Mouse (Mus musculus) midbrain, embryonic 11.5 days (tissue): ENCODE measurements around the gene Gm3415. TPM values are rescaled to one million over a fixed set of nuclear protein-coding genes. Genes with fewer than 3 reads are reported as not detected.

Source experiments
- ATAC-seq: fragments of 200-750 bp; cut with Nextera tagmentation; 2 replicates; pipeline ENCODE4 v1.8.0; 2017; ENCODE audit warnings: moderate TSS enrichment, moderate library complexity; ENCODE audit not compliant: low FRiP score
- DNase-seq: peaks from one replicate; pipeline ENCODE4 v3.0.0; 2015; ENCODE audit warnings: low spot score; ENCODE audit errors: missing footprints
- H3K27ac ChIP-seq: fragments of 300-500 bp; sonication (generic); 2 replicates; pipeline ENCODE4 v1.5.1; 2014; ENCODE audit warnings: low read depth, low read length
- H3K27me3 ChIP-seq: fragments of 300-500 bp; sonication (generic); 2 replicates; pipeline ENCODE4 v1.6.1; 2014; ENCODE audit warnings: mild to moderate bottlenecking, low read length, moderate library complexity, mixed read lengths; ENCODE audit not compliant: control insufficient read depth, insufficient read depth
- H3K36me3 ChIP-seq: fragments of 300-500 bp; sonication (generic); 2 replicates; pipeline ENCODE4 v1.6.1; 2014; ENCODE audit warnings: mild to moderate bottlenecking, low read length, moderate library complexity, mixed read lengths; ENCODE audit not compliant: control insufficient read depth, insufficient read depth
- H3K4me1 ChIP-seq: fragments of 300-500 bp; sonication (generic); 2 replicates; pipeline ENCODE4 v1.6.1; 2014; ENCODE audit warnings: low read length; ENCODE audit not compliant: control insufficient read depth, insufficient read depth
- H3K4me2 ChIP-seq: fragments of 300-500 bp; sonication (generic); 2 replicates; pipeline ENCODE4 v1.6.1; 2014; ENCODE audit warnings: mild to moderate bottlenecking, moderate library complexity
- H3K4me3 ChIP-seq: fragments of 300-500 bp; sonication (generic); 2 replicates; pipeline ENCODE4 v1.5.1; 2014; ENCODE audit warnings: low read depth, low read length
- H3K9ac ChIP-seq: fragments of 300-500 bp; sonication (generic); 2 replicates; pipeline ENCODE4 v1.6.1; 2014; ENCODE audit warnings: low read length
- H3K9me3 ChIP-seq: fragments of 300-500 bp; sonication (generic); 2 replicates; pipeline ENCODE4 v1.6.1; 2016; ENCODE audit warnings: low read length; ENCODE audit not compliant: control insufficient read depth
- WGBS: fragments of 180-500 bp; shearing (Covaris S2); extraction: QIAGEN DNeasy Blood & Tissue Kit; methylation state at CpG from one replicate; pipeline ENCODE4 v1.1.7; 2014; 5-methylcytosine and 5-hydroxymethylcytosine counted together
- polyA plus RNA-seq: library from polyadenylated mRNA; unstranded; fragments of >200 nt; fragmentation: Nextera tagmentation; extraction: Ambion mirVana; gene quantifications from 2 replicates; pipeline ENCODE4 v1.2.1, GENCODE M21; 2014

Gm3415 gene
- polyA plus RNA-seq, 1 experiment from 2014 or later: not detected

DNA sequence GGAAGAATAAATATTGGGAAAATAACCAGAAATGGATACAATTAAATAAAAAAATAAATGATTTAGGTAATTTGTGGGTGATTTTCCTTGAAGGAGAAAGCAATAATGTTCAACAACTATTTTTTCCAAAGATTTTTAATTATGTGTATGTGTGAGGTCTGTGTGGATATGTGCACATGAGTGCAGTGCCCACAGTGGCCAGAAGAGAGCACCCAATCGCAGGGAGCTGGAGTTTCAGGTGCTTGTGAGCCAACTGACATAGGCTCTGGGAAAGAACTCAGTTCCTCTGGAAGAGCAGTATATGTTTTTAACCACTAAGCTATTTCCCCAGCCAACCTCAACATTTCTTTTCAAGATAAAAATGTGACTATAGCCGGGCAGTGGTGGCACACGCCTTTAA is 20.7 kb downstream of the Gm3415 start:
- H3K36me3 ChIP-seq: no peaks in the 10 kb centered on the region
- DNase-seq: no peak
- no peaks in the 10 kb centered on the region for H3K4me1 ChIP-seq
- H3K9ac ChIP-seq: no peak overlapping the region
- no peak overlapping the region for H3K4me3 ChIP-seq
- H3K9me3 ChIP-seq: no peaks in the 10 kb centered on the region
- H3K27me3 ChIP-seq: no peaks in the 10 kb centered on the region
- H3K4me2 ChIP-seq: no peak overlapping the region
- ATAC-seq: no peak
- WGBS: 88% methylated on average over 3 of the region's 3 CpGs
- H3K27ac ChIP-seq: no peak overlapping the region

DNA sequence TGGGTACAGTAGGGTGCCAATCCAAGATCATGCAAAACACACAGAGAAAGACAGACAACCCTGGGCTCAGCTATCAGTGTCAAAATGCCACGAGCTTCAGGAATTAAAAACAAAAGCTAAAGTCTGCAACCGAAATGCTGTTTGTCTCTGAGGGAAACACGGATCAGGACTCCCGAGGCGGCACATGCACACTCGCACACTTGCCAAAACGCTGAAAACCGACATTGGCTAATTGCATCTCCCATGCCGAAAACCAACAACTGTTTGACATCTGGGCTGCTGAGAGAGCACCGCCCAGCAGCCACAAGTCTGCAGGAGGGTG is 28.2 kb downstream of the Gm3415 start:
- H3K27me3 ChIP-seq: peaks cover 36% of the 10 kb centered on the region
- DNase-seq: peak; percentile 89
- H3K27ac ChIP-seq: no peak overlapping the region
- no peak for ATAC-seq
- H3K4me1 ChIP-seq: peaks cover 6% of the 10 kb centered on the region; the same call in 1 of the 2 replicates
- H3K4me3 ChIP-seq: peak overlapping the region; percentile 53
- 14% methylated on average over 10 of the region's 10 CpGs for WGBS
- no peaks in the 10 kb centered on the region for H3K9me3 ChIP-seq
- no peak overlapping the region; the same call in 1 of the 2 replicates for H3K9ac ChIP-seq
- peak overlapping the region; percentile 96 for H3K4me2 ChIP-seq
- H3K36me3 ChIP-seq: no peaks in the 10 kb centered on the region

GRCm38 (mm10) chr5:146584478-146585306 is 28.8 kb downstream of the Gm3415 start, which contains the start of gene Gpr12:
TSS of gene Gpr12 (minus strand) at chr5:146585239.
- ATAC-seq: peak; percentile 72
- WGBS: under 1% methylated on average over 58 of the region's 64 CpGs
- Histone ChIP-seq H3K9ac (peak within 1 kb of the TSS; percentile 54), H3K27ac (no peak within 1 kb of the TSS), H3K27me3 (peaks cover 36% of the 10 kb centered on the region), H3K36me3 (no peaks in the 10 kb centered on the region), H3K4me2 (peak within 1 kb of the TSS; percentile 96), H3K9me3 (no peaks in the 10 kb centered on the region), H3K4me3 (peak within 1 kb of the TSS; percentile 53), H3K4me1 (peaks cover 6% of the 10 kb centered on the region; the same call in 1 of the 2 replicates)
- peak; percentile 91 for DNase-seq

- WGBS: 20% methylated on average over 10 of the region's 10 CpGs
- no peak for ATAC-seq
- Histone ChIP-seq H3K9me3 (no peaks in the 10 kb centered on the region), H3K27me3 (peaks cover 36% of the 10 kb centered on the region), H3K27ac (no peak overlapping the region), H3K9ac (no peak overlapping the region; the same call in 1 of the 2 replicates), H3K4me1 (peaks cover 6% of the 10 kb centered on the region; the same call in 1 of the 2 replicates), H3K4me3 (peak overlapping the region; percentile 53), H3K4me2 (peak overlapping the region; percentile 96), H3K36me3 (no peaks in the 10 kb centered on the region)
- peak; percentile 88 for DNase-seq
Observed at GRCm38 (mm10) chr5:146585307-146585651, 29.3 kb downstream of the Gm3415 start.

DNA sequence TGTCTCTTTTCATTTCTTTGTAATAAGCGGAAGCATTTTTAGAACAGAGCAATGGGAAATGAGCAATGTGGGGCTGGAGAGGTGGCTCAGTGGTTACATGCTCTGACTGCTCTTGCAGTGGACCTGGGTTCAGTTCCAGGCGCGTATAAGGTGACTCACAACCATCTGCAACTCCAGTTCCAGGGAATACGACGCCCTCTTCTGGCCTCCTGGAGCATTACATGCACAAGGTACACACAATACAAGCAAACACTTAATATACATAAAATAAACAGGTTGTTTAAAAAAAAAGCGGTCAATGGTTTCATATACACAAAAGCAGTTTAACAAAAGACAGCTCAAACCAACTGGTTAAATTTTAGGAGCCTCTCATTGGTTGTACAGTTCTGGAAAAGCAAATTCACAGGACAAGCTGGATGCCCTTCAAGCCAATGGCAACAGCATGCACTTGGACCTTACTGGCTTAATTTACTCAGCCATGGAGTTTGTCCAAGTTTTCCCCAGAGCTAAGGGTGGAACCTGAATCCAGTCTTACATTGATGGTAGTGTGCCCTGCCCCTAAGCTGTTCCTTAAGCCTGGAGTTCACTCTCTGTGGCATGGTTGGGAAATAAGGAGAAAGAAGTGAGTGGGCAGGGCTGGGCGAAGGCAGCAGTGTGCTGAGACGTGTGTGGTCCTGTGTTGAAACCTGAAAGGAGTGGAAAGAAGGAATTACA is 30.6 kb downstream of the Gm3415 start:
- DNase-seq: no peak
- Histone ChIP-seq H3K27ac (no peak overlapping the region), H3K4me2 (no peak overlapping the region), H3K27me3 (peaks cover 39% of the 10 kb centered on the region), H3K36me3 (no peaks in the 10 kb centered on the region), H3K9ac (no peak overlapping the region), H3K4me3 (no peak overlapping the region), H3K4me1 (peaks cover 6% of the 10 kb centered on the region; the same call in 1 of the 2 replicates), H3K9me3 (no peaks in the 10 kb centered on the region)
- 70% methylated on average over 8 of the region's 8 CpGs for WGBS
- no peak for ATAC-seq

DNA sequence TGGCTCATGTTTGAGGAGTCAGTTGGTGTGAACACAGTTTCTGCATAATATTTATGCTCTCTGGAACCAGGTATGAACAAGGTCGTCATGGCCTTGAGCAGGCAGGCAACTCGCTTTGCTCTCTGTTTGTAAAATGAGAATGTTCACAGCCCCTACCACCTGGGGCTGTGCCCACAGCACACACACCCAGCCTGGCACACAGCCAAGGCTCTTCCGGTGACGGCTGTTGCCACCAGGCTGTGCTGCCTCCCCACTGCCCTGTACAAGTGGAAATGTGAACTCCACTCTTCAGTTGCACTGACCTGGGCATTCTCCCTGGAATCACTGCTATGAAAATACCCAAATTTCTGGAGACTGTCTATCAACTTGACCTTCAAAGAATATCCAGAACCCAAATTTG is 35.1 kb downstream of the Gm3415 start:
- ATAC-seq: no peak
- Histone ChIP-seq H3K4me1 (no peaks in the 10 kb centered on the region), H3K27me3 (peaks cover 12% of the 10 kb centered on the region), H3K27ac (no peak overlapping the region), H3K9me3 (no peaks in the 10 kb centered on the region), H3K9ac (no peak overlapping the region), H3K36me3 (no peaks in the 10 kb centered on the region), H3K4me2 (no peak overlapping the region), H3K4me3 (no peak overlapping the region)
- DNase-seq: no peak
- 89% methylated on average over 4 of the region's 4 CpGs for WGBS

DNA sequence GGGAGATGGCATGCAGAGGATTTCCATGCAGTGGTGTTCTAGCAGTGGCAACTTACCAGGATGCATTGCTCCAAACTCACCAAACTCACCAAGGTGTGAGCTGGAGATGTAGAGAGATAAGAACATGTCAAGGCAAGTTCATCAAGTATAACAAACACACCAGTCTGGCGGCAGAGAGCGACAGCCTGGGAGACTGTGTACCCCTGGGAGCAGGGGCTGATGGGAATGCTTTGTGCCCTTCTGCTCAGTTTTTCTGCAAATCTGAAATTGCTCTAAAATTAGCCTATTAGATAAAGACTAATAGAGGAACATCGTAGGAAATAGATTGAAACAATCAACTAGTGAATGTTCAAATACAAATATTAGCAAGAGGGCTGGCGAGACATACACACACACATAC is 35.7 kb downstream of the Gm3415 start:
- Histone ChIP-seq H3K27ac (no peak overlapping the region), H3K9me3 (no peaks in the 10 kb centered on the region), H3K4me2 (no peak overlapping the region), H3K9ac (no peak overlapping the region), H3K4me3 (no peak overlapping the region), H3K4me1 (no peaks in the 10 kb centered on the region), H3K36me3 (no peaks in the 10 kb centered on the region), H3K27me3 (peaks cover 6% of the 10 kb centered on the region)
- ATAC-seq: no peak
- 81% methylated on average over 4 of the region's 4 CpGs for WGBS
- no peak for DNase-seq

GRCm38 (mm10) chr5:146592580-146592979 is 36.6 kb downstream of the Gm3415 start:
- peak; percentile 82 for ATAC-seq

More at GRCm38 (mm10) chr5:146592580-146592979, 36.6 kb downstream of the Gm3415 start:
- Histone ChIP-seq H3K27me3 (peaks cover 4% of the 10 kb centered on the region; the same call in 1 of the 2 replicates), H3K4me1 (no peaks in the 10 kb centered on the region), H3K9ac (no peak overlapping the region), H3K4me2 (no peak overlapping the region), H3K36me3 (no peaks in the 10 kb centered on the region), H3K27ac (no peak overlapping the region), H3K4me3 (no peak overlapping the region), H3K9me3 (no peaks in the 10 kb centered on the region)
- peak; percentile 91 for DNase-seq
- WGBS: 20% methylated on average over 5 of the region's 5 CpGs
